Mouse (Mus musculus) gastrocnemius, adult 8-10 months (tissue): ENCODE measurements around the gene Tmem240. TPM values are rescaled to one million over a fixed set of nuclear protein-coding genes. Genes with fewer than 3 reads are reported as not detected.
"Not testable (repeated sequence)": the region's sequence is repeated elsewhere in the genome, so short reads cannot be mapped to it uniquely, and the experiment has no call there.

Experiments used
- DNase-seq, 2 experiments: peaks; one replicate each; pipeline ENCODE4 v3.0.0; 2022; ENCODE audit warnings: low spot score in 2 of 2
- total RNA-seq, 4 experiments: library from RNA; stranded (reverse); gene quantifications; 2 replicates each; pipeline ENCODE4 v1.2.4; 2022

Tmem240 gene
- total RNA-seq, 4 experiments from 2014 or later, result 0.19 to 0.62 (median 0.37) TPM

DNA sequence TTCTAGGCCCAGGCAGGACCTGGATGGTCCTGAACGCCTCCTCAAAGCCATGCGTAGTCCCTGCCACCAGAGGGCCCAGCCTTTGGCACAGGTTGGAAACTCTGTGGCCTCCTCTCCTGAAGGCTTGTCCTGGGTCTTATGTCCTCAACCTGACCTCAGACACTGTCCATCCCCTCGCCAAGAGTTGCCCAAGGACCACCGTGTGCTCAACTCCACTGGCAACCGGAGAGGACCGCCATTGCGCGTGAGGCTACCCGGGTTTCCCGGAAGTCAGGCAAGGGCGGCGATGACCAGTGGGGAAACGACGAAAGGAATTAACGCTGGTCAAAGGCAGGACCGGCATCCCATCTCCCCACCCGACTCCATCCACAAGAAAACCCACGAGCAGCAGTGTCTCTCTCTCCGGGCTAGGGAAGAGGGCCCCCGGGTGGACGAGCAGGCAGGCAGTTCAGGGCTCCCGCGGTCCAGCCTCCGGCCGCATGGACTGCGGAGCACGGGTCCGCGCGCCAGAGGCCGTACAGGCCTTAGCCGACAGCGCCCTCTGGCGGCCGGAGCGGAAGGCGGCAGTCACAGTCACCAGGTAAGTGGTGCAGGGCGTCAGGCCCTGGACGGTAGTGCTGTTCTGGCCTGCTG lies 35.4 kb downstream of the Tmem240 start:
- DNase-seq, result peak; percentile 86 to 91

DNA sequence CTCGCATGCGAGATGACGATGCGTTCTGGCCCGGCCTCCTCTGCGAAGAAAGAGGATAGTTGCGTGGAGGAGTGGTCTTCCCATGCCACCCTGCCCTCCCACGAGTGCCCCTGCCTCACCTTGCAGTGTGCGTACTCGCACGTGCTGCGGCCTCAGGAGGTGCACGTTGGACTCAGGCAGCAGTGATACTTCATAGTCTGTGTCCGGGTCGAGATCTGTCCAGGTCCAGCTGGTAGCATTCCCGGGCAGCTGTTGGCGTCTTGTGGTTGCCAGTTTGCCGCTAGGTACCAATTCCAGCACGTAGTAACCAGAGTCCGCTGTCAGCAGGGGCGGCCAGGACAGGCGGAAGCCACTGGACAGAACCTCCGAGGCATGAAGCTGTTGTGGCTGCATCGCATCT lies 36.0 kb downstream of the Tmem240 start:
- DNase-seq, result peak; percentile 74 to 88

DNA sequence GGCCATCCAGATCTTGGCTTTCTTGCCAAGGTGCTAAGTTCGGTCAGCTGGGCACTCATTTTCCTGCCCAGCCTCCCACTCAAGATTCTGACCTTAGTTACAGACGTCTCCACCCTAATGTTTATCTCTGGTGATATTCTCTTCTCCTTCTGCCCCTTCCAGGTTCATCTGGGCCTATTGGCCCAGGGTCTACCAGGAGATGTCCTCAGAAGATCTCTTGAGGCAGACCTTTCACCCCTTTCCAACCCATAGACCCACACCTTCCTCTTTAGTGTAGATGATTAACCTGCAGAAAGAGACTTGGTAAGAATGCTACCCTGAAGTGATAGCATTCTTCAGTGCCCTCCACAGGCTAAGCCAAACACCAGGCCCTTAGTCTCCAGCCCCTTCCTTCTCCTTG lies 37.1 kb downstream of the Tmem240 start:
- no peak for DNase-seq

DNA sequence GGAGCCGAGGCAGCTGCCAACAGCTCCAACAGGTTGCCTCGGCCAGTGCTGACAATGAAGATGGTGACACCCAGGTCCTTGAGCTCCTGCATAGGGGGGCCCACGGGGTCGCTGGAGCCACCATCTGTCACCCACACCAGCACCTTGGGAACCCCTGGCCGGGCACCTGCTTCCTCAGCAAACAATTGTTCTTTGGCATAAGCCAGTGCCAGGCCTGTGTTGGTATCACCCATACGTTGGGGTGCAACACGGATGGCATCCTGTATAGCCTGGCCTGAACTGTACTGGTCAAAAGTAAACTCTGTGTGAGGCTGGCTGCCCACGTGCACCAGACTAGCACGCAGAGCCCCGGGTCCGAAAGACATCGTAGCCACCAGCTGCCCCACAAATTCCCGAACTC lies 38.2 kb downstream of the Tmem240 start:
- no peak for DNase-seq

DNA sequence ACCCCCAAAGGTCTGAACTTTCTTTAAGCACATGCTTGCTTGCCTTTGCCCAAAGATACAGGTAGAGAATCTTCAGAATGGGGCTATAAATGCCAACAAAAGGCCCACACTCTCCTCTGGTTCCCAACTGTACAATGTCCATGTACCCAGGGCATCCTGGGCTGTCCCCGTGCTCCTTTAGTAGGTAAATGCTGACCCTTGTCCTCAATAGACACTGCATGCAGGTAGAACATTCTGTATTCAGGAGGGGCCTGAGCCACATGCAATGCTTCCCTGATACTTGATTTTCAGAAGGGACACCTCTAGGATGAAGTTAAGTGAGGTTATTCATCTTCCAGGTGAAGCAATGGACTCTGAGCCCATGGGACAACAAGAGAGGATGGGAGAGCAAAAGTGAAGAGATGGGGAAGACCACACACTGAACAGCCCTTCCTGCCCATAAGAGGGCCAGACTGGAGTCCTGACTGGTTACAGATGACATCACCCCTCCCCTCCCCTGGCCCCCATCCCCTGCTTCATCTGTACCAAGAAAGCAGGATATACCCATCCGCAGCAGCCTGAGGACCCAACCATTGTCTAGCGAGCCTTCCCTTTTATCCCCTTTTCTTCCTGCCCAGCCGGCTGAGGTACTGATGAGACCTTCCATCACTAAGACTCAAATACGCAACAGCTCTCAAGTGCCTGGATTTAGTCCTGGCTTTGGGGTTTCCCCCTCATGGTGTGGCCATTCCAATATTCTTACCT lies 38.9 kb downstream of the Tmem240 start:
- DNase-seq, result no peak

DNA sequence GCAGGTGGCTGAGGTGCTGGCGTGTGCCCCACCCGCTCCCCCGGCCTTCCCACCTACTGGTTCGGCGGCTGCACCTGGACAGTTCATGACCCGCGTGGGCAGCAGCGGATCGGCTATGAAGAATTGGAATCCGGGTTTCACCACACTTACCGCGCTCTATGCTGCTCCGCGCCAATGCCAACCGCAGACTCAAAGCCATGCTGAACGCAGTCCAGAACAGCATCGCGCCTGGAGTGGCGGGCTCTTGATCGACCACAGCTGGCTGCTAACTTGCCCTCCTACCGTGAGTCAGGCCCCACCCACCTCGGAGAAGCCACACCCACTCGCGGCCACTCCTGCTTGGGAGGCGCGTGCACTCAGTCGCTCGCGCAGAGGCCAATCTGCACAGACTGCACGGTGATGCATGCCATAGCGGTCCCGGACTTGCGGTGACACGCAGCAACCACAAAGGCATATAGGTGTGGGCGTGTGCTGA lies 39.7 kb downstream of the Tmem240 start, which contains the start of gene Vwa1:
Vwa1 (minus strand) TSS at position 419 of the 475 bp plus-strand sequence.
- DNase-seq, result peak; percentile 88

DNA sequence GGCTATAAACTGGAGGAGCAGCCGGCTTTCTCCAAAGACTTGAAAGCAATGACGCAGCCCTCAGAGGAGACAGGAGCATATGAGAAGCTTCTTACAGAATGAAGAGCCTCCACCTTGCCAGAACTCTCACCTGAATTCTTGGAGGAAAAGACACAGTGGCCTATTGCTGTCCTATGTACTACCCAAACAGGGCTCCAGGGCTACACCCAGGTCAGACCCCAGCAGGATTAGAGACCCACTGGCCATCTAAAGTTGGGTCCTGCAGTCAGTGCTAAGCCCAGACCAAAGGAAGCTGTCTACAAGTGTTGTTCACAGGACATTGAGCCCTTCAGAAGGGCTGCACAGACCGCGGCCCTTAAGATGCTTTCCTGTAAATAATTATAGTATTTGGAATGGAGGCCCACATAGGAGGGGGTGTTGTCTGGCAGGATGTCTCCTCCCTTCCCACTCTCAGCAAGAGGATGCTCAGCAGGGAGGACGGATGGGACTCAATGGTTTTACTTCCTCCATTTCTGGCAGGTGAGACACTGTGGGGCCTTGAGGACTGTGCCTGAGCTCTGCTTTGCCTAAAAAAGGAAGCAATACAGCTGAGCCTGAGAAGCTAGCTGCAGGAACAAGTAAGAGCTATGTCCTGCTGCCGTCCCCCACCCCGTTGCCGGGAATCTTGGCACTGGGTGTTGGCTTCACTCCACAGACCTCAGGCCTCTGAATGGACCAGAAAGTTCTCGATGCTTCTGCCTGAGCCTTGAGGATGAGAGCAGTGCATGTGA lies 40.6 kb downstream of the Tmem240 start:
- DNase-seq, result peak; percentile 45 to 61

DNA sequence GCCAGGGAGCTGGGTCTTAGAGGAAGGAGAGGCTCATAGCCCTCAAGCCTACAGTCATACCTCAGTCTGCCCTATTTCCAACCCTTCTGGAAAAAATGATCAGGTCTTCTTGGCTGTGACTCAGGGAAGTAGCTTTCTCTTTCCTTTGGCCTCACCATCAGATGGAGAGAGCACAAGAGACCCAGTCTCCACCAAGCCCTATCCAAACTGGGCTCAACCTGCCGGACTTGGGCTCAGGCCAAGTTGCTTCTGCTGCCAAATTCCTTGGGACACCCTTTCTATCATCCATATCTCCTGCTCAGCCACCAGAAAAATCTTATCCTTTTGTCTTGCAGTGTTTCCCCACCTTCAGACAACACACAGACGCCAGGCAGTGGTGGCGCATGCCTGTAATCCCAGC lies 41.3 kb downstream of the Tmem240 start:
- DNase-seq, result peak in 1 of 2 experiments; percentile 28

DNA sequence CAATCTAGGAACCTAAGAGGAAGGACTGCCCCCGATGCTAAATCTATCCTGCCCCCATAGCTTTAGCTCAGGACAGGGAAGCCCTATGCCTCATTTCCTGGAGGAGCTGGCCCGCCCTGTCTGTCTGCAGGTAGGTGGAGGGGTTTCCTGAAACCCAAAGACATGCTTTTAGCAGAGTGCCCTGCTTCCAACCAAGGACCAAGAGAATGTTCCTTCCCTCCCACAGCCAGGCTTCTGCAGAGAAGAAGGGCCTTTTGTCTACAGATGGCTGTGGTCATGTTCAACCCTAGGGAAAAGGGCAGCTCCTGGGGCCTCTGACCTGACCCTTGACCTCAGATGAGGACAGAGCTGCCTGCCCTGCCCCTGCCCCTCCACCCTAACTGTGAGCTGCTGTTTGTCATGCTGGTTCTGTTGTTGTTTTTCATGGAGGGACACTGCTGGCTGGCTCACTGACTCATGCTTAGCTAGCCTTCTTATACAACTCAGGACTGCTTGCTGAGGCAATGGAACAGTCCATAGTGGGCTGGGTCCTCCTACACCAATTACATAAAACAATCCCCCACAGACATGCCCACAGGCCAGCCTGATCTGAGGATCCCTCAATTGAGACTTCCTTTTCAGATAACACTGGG lies 42.2 kb downstream of the Tmem240 start:
- DNase-seq, result no peak

DNA sequence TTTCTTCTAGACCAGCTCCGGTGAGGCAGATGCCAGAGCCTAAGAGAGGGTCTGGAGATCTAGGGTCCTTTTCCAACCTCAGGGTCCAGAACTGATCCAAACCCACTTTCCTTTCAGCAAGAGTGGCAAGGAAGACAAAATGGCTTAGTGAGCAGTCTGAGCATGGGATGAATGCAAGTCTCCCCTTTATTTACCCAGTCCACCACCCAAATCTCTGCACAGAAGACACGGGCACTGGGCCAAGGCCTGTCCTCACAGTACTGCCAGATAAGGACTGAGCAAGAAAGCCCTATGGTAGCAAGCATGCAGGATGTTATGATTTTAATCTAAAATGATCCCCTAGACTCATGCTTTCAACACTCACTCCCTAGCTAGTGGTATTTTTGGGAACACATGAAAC lies 43.2 kb downstream of the Tmem240 start:
- no peak for DNase-seq

DNA sequence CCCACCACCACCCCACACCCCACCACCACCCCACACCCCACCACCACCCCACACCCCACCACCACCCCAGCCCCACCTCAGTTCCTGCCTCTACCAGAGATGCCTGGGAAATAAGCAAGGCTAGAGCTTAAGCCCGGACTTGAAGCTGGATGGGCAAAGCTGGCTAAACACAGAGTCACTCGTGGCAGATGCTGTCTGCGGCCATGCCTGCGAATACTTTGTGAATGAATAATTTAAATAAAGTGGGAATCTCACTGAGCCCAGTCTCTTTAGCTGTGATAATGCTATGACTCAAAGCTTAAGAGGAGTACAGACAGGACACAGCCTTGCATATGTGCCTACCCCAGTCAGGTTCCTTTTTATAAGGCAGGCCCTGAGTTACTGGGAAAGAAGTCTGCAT lies 44.9 kb downstream of the Tmem240 start:
- no peak for DNase-seq

DNA sequence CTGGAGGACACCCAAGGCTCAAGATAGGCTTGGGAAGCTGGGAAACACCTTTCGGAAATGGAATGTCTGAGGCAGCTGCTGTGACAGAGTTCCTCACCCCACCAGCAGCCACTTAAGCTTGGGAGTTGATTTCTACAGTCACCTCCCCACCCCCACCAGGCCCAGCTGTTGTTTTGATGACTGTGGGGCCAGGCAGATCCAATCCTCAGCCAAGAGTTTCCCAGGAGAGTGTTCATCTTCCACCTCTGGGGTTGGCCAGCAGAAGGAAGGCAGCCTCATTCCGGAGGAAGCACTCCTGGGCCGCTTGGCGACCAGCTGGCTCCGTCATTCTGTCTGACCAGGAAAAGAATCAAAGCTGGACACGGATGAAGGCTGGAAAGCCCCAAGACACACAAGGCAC lies 46.3 kb downstream of the Tmem240 start:
- DNase-seq, result peak; percentile 91 to 92

DNA sequence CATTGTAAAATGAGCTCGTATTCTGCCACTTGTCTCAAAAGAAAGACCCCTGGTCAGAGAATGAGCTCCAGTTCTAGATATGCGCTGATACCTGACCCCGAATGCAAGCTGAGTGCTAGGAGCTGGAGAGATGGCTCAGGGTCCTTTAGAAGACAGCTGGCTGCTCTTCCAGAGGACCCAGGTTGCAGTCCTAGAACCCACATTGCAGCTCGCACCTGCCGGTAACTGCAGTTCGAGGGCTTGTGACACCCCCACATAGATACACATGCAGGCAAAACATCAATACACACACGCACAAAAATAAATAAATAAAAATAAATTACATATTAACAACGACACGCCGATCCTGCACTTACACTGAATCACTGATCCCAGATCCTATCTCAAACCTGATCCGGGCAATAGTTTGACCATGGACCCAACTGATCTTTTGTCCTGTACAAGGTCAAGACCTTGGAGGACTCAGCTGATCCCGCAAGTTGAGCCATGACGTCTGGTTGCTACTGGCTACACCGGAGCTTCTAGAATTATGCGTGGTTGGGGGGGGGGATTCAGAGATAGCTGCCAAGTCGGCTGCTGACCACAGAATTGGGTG lies 49.0 kb downstream of the Tmem240 start:
- DNase-seq, result no peak

DNA sequence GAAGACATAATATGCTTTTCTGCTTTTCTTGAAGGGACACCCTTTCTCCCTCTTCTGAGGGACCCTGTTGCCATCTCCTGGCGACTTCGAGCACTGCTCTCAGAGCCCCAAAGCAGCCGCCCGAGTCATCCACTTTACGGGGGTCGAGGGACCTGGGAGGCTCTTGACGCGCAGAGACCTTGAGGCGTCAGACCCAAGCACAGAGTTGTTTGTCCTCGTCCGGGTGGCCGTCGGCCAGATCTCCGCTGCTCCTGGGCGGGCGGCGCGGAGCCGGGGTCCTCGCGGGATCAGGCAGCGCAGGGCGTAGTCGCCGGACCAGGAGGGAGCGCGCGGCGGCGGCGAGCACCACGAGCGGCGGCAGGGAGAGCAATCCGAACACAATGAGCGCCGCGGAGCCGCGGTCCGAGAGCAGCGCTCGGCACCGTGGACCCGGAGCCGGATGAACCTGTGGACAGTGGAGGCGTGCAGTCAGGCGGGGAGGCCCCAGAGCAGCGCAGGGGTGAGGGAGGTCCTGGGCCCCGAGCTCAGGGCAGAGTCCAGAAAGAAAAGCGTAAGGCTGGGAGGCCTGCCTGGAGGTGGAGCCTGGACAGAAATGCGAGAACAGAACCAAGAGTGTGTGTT lies 49.6 kb downstream of the Tmem240 start:
- peak; percentile 70 to 76 for DNase-seq

DNA sequence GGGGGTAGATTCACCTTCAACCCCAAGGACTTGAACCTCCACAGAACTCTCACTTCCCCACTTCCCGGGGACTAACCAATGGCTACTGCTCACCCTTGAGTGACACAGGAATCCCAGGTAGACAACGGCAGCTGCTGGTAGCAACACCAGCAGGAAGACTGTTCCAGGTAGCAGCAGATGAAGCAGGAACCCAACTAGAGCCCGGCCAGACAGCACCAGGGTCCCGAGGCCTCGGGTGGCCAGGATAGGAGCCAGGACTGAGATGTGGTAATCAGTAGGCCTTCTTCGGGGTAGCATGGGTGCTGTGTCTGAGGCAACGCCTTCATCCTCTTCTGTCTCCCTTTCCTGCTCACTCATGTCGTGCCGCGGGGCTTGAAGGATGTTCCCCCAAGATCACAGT lies 50.6 kb downstream of the Tmem240 start:
- no peak for DNase-seq

DNA sequence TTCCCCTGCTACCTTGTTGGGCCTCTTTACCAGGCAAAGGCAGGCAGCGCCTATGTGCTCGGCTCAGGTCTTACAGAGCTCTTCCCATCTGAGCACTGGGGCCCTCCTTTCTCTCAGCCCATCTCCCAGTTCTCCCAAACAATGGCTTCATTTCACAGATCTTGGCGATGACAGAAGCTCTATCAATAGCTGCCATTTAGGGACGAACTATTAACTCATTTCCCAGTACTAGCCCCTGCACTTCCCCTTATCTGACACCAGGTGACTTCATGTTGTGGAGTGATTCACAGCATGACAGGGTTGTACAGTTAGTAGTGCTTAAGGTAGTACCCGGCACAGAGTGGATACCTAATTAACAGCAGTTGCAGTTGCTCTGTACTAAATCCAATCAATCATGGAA lies 51.2 kb downstream of the Tmem240 start, which contains the start of gene Tmem88b:
Tmem88b (minus strand) TSS at position 56 of the 400 bp plus-strand sequence.
- no peak for DNase-seq

DNA sequence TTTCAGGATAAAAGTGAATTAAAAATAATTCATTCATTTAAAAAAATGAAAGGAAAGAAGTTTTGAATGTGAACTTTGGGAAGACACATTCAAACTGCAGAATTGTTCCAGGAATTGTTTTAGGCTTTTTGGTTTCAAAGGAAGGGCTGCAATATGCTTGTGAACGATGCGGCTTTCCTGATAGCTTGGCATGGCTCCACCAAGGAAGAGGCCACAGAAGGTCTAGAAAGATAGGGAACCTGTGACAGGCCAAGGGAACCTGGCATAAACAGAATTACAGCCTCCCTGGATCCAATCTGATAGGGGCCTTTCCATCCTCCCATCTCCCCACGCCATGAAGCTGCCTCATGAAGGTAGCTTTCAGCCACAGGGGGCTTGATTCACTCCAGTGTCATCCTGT lies 53.7 kb downstream of the Tmem240 start:
- no peak for DNase-seq

DNA sequence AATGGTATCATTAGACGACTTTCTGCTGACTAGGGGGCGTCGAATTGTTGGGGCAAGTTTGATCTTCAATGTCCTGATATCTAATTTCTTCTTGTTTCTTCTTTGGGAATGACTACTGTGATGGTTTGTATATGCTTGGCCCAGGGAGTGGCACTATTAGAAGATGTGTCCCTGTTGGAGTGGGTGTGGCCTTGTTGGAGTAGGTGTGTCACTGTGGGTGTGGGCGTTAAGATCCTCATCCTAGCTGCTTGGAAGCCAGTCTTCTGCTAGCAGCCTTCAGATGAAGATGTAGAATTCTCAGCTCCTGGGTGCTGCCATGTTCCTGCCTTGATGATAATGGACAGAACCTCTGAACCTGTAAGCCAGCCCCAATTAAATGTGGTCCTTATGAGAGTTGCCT lies 54.2 kb downstream of the Tmem240 start:
- DNase-seq, result not testable (repeated sequence)

DNA sequence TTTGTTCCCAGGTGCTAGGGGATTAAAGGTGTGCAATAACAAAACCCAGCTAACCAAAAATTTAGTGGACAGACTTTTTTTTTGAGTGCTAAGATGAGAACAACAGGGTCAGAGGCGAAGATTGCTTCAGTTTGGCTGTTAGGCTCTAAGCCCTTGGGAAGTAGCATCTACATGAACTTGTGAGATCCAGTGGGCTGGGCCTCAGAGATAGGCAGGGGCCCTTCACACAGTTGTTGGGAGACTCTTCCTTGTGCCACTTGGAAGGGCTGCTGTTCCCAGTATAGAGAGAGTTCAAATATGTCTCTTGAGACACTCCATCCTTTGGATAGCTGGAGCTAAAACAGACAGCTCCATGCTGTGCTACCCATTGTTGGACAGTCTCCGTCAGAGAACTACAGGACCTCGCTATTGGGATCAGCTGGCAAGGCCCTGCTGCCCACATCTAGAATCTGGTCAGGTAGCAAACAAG lies 55.5 kb downstream of the Tmem240 start, which contains the start of gene Ankrd65:
Ankrd65 (plus strand) TSS at position 419 of the 469 bp plus-strand sequence.
- DNase-seq, result no peak
